Mouse (Mus musculus) adrenal gland, postnatal 0 days (tissue): Measurements from ENCODE around the gene Pabpc6. TPM values are rescaled to one million over a fixed set of nuclear protein-coding genes. Genes with fewer than 3 reads are reported as not detected.

Experiments
- polyA plus RNA-seq: library from polyadenylated mRNA; unstranded; fragments of >200 nt; fragmentation: Nextera tagmentation; extraction: Ambion mirVana; gene quantifications from 2 replicates; pipeline ENCODE4 v1.2.1, GENCODE M21; 2015

Pabpc6 gene
- polyA plus RNA-seq = not detected in 2 replicates

GRCm38 (mm10) chr17:9669283-9669905, at the start of gene Pabpc6:
Gene Pabpc6, minus strand, starts transcription at chr17:9669717.

Other genes starting within 250 kb of the Pabpc6 start
- gene Gm17728, start 247.7 kb downstream of the Pabpc6 start, polyA plus RNA-seq = not detected in 2 replicates